Mouse (Mus musculus) left cerebral cortex, postnatal 36 days (tissue): ENCODE data around the gene St6galnac6. TPM values are rescaled to one million over a fixed set of nuclear protein-coding genes. Genes with fewer than 3 reads are reported as not detected.

ENCODE experiments used
- DNase-seq, 2 experiments: peaks; one replicate each; pipeline ENCODE4 v3.0.0; 2021 to 2022; ENCODE audit warnings: low spot score in 2 of 2, mixed read lengths in 1 of 2
- intact Hi-C: fragments of 180-260 bp; cut with DNase I; formaldehyde crosslinking; loops from one replicate; pipeline ENCODE4 v1.15.1; 2025
- total RNA-seq, 2 experiments: library from RNA; stranded (reverse); gene quantifications; 2 replicates each; pipeline ENCODE4 v1.2.3; 2021

Gene St6galnac6
- total RNA-seq, 2 experiments from 2014 or later, result 121 to 135 TPM

DNA sequence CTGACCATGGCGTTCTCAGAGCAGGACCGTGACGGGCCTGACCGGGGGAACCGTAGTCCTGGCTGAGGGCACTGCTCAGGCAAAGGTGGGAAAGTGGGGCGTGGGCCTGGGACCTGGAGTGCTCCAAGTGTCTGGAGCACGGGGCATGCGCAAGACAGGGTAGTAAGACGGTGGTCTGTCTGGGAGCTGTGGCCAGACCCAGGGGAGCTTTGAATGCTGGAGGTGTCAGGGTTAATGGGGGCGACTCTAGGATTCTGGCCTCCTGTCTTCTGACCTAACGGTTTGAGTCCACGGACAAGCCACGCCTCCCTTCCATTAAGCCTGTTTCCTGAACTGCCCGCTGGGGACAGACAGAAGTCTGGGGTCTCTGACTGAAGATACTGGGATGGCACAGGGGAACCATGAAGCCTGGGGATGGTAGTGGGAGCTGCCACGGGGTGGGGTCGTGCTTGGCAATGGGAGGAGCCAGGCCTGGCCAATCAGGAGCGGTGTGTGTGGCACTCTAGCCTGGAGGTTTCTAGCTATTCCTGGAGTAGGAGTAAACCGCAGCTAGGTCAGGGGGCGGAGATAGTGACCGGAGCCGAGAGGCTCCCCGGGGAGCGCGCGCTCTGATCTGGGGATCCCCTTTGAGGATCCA is 8.8 kb downstream of the St6galnac6 start:
- intact Hi-C loops, result no loop called here
- DNase-seq, result peak; percentile 41 to 53

GRCm38 (mm10) chr2:32608778-32609435 is 9.4 kb downstream of the St6galnac6 start:
- DNase-seq, result no peak
- intact Hi-C loops, result no loop called here

DNA sequence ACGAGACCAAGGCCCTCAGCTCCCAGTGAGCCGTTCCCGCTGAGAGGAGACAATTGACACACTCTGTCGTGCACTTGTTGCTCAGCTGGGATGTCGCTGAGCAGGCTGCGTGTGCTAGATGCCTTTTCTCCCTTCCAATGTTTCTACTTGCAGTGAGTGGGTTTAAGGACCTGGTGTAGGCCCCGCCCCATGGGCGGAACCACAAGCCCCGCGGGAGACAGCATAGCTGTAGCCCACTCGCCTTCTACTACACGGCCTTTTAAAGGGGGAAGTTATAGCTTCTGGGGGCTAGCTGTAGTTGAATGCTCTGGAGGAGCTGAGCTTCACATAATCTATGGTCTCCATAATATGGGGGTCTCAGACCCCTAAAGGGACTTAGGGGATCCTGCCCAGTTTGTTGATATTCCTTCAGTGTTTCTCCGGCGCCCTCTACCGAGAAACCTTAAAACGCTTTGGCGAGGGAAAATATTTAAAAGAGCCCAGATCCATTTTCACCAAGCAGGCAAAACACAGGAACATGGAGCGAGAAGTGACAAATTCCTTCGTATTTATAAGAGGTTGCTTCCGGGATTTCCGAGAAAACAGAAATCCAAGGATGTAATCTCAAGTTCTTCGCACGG is 11.2 kb downstream of the St6galnac6 start:
- intact Hi-C loops, result loop anchor here (5.0 kb wide), 1 partner anchor 33 kb away; the partner anchor contains the start of gene 9430097D07Rik
- peak in 1 of 2 experiments; percentile 55 for DNase-seq

DNA sequence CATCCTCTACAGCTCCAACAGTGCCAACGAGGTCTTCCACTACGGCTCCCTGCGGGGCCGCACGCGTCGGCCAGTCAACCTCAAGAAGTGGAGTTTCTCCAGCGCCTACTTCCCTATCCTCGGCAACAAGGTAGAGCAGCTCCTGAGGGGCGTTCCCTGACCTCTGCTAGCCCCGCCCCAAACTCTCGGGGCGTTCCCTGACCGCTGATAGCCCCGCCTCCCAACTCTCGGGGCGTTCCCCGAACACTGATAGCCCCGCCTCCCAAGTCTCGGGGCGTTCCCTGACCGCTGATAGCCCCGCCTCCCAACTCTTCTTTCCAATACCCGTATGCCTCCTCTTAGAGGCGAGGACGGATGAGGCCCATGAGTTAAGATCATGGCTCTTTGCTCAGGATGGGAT is 12.8 kb downstream of the St6galnac6 start:
- intact Hi-C loops, result loop anchor here (5.0 kb wide), 1 partner anchor 35 kb away; the partner anchor contains the start of gene 9430097D07Rik
- DNase-seq, result no peak

- intact Hi-C loops, result no loop called here
- no peak for DNase-seq
These were observed 17.6 kb downstream of the St6galnac6 start for GRCm38 (mm10) chr2:32617109-32617508.

- DNase-seq, result no peak
- intact Hi-C loops, result no loop called here
These were observed 18.1 kb downstream of the St6galnac6 start for GRCm38 (mm10) chr2:32617601-32618000.

GRCm38 (mm10) chr2:32618051-32618450 is 18.5 kb downstream of the St6galnac6 start:
- no peak for DNase-seq
- intact Hi-C loops, result no loop called here

DNA sequence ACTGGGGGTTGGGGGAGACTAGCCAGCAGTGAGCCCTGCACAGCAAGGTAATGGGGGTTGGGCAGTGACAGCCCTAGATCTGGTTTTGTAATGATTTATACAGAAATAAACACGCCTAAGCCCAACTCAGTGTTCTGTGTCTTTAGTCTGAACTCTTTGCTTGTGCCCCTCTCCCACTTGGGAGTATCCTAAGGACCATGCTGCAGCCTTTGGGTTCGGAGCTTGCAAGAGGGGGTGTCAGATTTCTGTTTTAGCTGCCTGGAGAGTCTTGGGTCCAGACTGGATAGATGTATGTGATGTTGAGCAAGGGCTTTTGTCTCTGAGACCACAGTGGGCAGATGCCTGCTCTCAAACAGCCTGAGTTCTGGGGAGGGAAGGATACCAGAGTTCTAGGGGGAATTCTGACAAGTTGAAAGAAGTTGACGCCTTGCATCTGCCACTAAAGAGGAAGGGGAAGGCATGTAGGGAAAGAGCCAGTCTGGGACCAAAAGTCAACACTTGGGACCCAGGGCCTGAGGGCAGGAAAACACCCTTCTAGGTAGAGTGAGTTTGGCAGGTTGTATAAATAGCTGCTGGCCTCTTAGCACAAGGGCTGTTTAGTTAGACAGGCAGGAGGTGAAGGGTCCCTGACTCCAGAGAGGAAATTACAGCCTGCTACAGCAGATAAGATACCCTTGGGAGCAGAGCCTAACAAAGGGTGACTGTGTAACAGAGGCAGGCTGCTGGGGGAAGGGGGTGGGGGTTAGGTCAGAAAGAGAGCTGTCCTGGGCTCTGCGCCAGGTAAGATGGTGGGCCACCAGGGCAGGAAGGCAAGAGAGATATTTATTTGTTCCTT is 21.4 kb downstream of the St6galnac6 start:
- intact Hi-C loops, result no loop called here
- no peak for DNase-seq

DNA sequence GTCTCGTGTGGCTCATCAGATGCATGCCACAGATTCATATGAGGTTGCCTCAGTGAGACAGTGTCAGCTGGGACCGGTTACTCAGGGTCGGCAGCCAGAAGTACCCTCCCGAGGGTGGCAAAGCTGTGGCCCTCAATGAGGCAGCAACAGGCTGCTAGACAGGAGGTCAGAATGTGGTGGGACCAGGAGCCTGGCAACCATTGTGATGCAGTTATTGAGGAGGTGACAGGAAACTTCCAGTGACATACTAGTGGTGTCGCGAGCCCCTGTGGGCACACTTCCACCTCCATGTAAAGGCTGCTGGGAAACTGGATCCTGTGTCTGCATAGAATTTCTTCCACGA is 22.0 kb downstream of the St6galnac6 start, which contains the start of gene Ak1:
Gene Ak1, plus strand, starts transcription at position 242 of the 343 bp plus-strand sequence.
- DNase-seq, result no peak
- intact Hi-C loops, result no loop called here

GRCm38 (mm10) chr2:32624111-32624748 is 24.7 kb downstream of the St6galnac6 start:
- DNase-seq, result no peak
- intact Hi-C loops, result no loop called here

DNA sequence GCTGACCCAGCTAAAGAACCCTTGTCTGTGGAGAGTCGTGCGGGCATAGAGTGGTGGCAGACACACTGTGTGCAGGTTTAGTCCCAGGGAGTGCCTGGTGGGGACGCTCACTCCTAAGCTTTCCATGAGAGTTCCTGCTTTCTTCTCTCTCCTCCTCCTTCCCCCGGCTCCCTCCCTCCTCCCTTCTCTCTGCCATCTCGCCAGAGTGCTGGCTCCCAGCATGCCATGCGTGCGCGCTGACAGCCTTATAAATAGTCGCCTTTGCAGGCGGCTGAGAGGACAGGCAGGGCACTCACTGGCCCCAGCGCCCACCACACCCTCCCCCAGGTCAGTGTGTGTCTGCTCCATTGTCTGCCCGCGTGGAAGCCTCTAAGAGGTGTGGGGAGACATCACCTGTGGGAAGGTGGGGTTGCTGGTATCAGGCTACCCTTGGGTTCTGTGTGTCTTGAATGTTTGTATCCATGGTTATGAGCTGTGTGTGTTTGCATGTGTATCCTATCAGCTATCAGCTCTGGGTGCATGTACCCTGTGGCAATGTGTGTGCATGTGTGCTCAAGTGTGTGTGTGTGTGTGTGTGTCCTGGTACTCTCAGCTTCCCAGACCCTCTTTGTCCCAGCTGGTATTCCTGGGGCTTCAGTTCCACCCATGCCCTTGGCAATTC is 25.8 kb downstream of the St6galnac6 start:
- intact Hi-C loops, result no loop called here
- DNase-seq, result peak; percentile 89 to 91

DNA sequence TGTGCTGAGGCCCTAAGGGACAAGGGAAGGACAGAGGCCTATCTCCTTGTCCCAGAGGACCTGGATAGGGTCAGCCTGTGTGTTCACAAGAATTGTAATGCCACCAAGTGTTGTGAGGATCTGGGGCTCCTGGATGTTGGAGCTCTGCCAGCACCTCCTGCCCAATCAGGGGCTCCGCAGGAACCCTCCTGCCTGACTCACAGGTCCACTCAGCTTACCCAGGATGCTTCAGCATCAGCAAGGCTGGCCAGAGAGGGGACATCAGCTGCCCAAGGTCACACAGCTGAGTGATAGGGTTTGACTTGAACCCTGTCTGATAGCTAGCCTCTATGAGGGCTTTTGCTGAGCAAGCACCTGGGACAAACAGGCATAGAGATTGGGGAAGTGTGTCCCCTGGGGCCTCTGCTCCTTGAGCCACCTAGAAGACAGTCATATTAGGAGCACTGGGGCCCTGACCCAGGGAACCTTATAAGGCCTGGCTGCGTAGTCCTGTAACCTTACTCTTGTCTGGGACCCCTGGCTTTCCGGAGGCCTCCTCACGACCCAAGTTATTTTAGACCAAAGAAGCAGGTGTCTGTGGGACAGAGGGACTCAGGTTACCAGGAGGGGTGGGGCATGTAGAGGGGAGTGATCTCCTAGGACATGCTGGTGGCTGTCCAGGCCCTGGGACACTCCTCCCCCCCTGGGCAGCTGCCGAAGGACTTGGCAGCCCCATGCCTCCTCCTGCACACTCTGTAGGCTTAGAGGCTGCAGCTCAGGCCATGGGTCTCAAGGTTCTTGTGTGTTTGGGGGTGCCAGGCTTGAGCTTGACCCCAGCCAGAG is 26.6 kb downstream of the St6galnac6 start:
- DNase-seq, result peak; percentile 73 to 75
- intact Hi-C loops, result no loop called here

DNA sequence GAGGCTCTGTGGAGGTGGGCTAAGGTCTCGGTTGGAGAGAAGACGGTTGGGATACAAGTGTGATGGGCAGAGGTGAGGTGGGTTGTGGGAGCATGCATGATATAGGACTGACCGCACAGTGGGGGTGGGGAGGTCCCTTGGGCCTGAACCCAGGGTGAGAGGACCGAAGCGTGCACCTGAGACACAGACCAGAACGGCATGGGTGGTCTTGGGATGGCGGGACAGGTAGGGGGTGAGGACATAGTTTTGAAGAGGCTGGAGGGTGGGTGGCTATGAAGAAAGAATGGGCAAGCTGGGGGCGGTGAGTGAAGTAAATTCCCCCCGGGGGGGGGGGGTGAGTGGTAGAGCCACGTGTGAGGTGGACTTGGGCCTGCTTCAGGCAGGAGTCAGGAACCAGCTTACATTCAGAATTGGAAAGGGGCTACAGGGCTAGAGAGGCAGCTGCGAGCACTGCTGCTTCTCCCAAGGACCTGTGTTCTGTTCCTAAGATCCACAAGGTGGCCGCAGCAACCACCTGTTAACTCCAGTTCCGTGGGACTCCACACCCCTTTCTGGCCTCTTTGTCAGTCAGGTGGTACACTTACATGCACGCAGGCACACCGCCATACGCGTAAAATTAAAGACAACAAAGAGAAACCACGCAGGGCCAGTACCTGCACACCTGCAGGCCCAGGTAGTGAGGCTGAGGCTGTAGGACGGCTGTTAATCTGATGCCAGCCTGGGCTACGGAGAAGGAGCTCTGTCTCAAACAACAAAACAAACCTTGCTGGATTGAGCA is 27.9 kb downstream of the St6galnac6 start:
- intact Hi-C loops, result no loop called here
- no peak for DNase-seq

GRCm38 (mm10) chr2:32628044-32628550 is 28.6 kb downstream of the St6galnac6 start:
- intact Hi-C loops, result no loop called here
- DNase-seq, result no peak

- intact Hi-C loops, result no loop called here
- peak; percentile 62 to 65 for DNase-seq
These were observed 29.2 kb downstream of the St6galnac6 start for GRCm38 (mm10) chr2:32628729-32629128.

DNA sequence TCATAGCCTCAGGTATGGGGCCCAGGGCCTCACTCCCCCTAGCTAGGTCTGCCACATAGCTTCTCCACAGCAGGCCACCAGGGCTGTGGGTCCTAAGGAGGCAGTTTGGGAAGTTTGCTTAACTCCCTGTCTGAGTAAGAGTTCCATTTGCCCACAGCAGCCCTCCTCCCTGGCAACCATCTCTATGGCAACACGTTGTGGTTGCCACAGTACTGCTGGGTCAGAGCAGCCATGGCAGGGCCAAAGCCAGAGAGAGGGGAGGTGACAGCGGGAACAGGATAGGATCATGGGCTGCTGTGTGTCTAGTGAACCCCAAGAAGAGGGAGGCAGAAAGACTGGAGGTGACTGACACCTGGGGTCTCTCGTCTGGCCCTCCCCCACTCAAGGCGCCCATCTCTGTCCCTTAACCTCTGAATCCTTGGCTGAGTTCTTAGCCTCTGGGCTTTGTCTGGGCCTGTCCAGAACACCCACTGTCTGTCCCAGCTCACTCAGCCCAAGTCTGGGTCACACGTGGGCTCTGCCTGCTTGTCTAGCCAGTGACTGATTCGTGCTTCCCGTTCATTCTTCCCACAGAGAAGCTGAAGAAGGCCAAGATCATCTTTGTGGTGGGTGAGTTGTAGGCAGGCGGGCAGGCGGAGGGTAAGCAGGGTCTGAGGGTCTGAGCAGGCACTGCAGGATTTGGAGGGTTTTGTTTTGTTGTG is 29.9 kb downstream of the St6galnac6 start:
- intact Hi-C loops, result no loop called here
- DNase-seq, result no peak

DNA sequence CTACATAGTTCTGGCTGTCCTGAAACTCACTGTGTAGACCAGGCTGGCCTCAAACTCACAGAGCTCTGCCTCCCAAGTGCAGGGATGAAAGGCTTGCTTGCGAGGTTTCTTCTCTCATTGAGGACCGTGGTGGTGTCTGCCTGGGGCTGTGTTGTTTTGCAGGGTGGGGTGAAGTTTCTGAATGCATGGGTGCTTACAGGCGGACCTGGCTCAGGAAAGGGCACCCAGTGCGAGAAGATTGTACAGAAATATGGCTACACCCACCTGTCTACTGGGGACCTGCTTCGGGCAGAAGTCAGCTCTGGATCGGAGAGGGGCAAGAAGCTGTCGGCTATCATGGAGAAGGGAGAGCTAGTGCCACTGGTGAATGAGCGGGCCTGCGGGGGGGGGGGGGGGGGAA is 30.5 kb downstream of the St6galnac6 start:
- intact Hi-C loops, result loop anchor here (2.0 kb wide), 1 partner anchor 59 kb away; no protein-coding TSS in a partner anchor
- no peak for DNase-seq
